Mouse (Mus musculus): ENCODE data around the gene Cep112. TPM values are rescaled to one million over a fixed set of nuclear protein-coding genes. Genes with fewer than 3 reads are reported as not detected.

Cep112 gene
- total RNA-seq, 2 experiments from 2014 or later: 6.6 to 6.9 TPM

DNA sequence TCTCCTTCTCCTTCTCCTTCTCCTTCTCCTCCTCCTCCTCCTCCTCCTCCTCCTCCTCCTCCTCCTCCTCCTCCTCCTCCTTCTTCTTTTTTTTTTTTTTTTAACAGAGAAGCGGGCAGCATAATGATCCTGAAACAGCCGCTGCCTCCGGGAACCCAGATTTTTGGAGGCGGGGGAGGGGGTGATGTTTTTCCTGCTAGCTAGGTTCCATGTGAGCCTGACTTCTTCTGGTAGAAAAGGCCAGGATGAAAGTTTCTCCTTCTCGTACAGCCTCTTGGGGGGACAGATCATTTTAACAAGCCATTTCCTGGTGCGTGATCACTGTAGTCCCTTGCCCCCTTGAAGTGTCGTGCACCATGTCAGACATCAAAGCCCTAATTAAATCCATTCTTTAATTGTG lies 467.4 kb downstream of the Cep112 start:
- intact Hi-C loops (cut with DNase I): no loop called here
- no peak for DNase-seq (ENCODE audit: low spot score in 2 of 2)

- intact Hi-C loops (cut with DNase I): no loop called here
- DNase-seq (ENCODE audit: low spot score in 2 of 2): no peak
Measured at GRCm38 (mm10) chr11:108893232-108893790, 468.3 kb downstream of the Cep112 start.

GRCm38 (mm10) chr11:108893855-108894510 lies 469.0 kb downstream of the Cep112 start:
- DNase-seq (ENCODE audit: low spot score in 2 of 2): no peak
- intact Hi-C loops (cut with DNase I): no loop called here

GRCm38 (mm10) chr11:108897034-108897433 lies 472.0 kb downstream of the Cep112 start:
- intact Hi-C loops (cut with DNase I): no loop called here
- DNase-seq (ENCODE audit: low spot score in 2 of 2): no peak

DNA sequence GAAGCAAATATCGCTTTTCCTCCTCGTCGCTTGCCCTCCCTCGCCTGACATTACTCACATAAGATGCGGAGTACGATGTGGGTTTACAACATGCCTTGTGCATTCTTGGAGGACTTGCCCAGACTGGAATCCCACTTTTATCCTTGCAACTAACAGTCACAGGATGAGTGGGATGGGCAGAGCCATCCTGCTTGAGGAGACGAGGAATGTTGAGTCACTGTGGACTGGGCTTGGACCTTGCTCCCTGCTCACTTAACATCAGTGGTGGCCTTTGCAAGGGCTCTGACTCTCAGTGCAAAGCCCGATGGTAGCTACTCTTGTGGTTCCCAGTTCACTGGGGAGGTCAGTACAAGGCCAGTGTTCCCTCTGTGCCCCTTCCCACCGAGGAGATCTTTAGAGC lies 473.1 kb downstream of the Cep112 start:
- intact Hi-C loops (cut with DNase I): no loop called here
- DNase-seq (ENCODE audit: low spot score in 2 of 2): no peak

GRCm38 (mm10) chr11:108898483-108898882 lies 473.5 kb downstream of the Cep112 start:
- intact Hi-C loops (cut with DNase I): no loop called here
- DNase-seq (ENCODE audit: low spot score in 2 of 2): no peak

GRCm38 (mm10) chr11:108900718-108901488 lies 475.9 kb downstream of the Cep112 start:
- peak; percentile 46 to 51 for DNase-seq (ENCODE audit: low spot score in 2 of 2)
- intact Hi-C loops (cut with DNase I): no loop called here

DNA sequence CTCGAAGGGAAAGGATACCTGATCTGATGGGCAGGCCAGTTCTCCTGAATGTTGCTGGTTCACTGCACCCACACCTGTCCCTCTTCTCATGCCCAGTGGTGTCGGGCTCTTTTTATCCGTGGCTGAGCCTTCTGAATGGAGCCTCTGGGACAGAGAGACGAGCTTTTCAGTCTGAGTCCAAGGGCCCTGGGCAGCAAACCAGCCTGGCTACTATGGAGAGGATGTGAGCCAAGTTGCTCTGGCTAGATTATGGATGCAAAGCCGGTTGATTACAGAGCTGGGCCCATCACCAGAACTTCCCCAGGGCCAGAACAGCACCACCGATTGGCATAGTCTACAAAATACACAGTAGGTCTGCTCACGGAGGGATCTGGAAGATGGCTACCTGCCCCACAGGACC lies 476.7 kb downstream of the Cep112 start:
- intact Hi-C loops (cut with DNase I): no loop called here
- DNase-seq (ENCODE audit: low spot score in 2 of 2): no peak

DNA sequence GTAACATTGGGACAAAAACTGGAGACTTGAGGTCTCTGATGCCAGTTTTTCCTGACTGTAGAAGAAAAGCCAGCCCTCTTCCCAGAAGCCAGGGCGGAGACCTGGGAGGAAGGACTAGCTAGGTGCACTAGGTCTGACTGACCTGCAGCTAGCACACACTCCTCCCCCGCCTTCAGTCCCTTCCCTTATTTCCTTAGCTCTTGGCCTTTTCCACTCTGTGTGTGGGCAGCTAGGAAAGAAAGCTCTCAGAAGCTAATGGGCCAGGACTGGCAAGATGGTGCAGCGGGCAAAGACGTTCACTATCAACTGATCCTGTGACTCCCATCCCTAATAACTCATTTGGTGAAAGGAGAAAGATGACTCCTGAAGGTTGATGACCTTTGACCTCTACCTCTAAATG lies 477.3 kb downstream of the Cep112 start:
- intact Hi-C loops (cut with DNase I): no loop called here

GRCm38 (mm10) chr11:108906590-108907254 lies 481.7 kb downstream of the Cep112 start:
- no peak for DNase-seq (ENCODE audit: low spot score in 2 of 2)
- intact Hi-C loops (cut with DNase I): no loop called here

More for the DNA sequence above, 477.3 kb downstream of the Cep112 start:
- DNase-seq (ENCODE audit: low spot score in 2 of 2): no peak

DNA sequence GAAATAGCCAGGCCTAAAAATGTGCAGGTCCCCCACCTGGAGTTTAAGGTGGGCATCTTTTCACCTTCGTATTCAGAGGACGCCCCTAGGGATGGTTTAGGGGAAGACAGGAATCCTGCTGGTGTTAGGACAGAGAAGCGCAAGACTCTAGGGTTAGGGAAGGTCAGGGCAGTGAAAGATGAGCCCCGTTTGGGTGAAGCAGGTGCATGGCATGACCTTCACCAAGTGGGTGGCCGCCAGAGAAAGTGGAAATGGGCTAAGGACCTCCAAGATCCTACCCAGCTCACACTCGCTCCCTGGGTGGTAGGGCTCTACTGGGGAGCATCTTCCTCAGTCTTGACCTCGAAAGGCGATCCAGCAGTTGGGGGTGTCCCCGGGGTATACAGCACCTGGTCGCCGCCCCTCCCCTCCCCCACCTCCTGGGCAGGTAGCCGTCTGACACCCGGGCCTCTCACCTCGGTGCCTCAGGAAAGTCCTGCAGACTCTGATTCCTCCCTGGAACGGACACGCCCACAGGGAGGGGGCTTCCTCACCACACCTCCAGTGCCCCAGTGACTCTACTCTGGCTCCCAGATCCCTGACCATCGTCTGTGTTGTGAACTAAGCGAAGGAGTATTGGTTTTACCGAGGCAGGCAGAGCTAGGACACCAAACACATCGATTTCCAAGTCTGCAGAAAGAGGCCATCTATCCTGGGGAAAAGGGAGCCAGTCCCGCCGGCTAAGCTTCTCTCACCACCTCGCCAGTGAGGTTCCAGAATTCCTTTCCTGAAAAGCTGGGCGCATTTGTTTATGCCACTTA lies 484.6 kb downstream of the Cep112 start:
- DNase-seq (ENCODE audit: low spot score in 2 of 2): no peak
- intact Hi-C loops (cut with DNase I): no loop called here

Other genes with a start within 250 kb of the Cep112 start
- gene Apoh, start 81.8 kb upstream of the Cep112 start, total RNA-seq (2021): under 1 TPM; 0.38 to 0.40 TPM
- 100 to 1,000 TPM; 135 to 157 TPM for gene Prkca, start 81.3 kb upstream of the Cep112 start, total RNA-seq (2021)